Mouse (Mus musculus) cerebral cortex, adult 2 months (tissue): ENCODE results near the gene Ikzf4.

ENCODE experiments used
- WGBS: fragments of 180-500 bp; shearing (Covaris S2); methylation state at CpG from one replicate; pipeline ENCODE4 v1.1.7; 2018; 5-methylcytosine and 5-hydroxymethylcytosine counted together

The Ikzf4 gene

GRCm38 (mm10) chr10:128602470-128603128, 43.2 kb downstream of the Ikzf4 start:
- WGBS = 73% methylated on average over 4 of the region's 4 CpGs

- 86% methylated on average over 1 of the region's 1 CpGs for WGBS
Measured at GRCm38 (mm10) chr10:128601499-128601898, 44.3 kb downstream of the Ikzf4 start.

GRCm38 (mm10) chr10:128598476-128598875, 47.3 kb downstream of the Ikzf4 start:
- 87% methylated on average over 2 of the region's 2 CpGs for WGBS

- 56% methylated on average over 5 of the region's 5 CpGs for WGBS
Measured at GRCm38 (mm10) chr10:128592797-128593196, 53.0 kb downstream of the Ikzf4 start.

GRCm38 (mm10) chr10:128591436-128591835, 54.4 kb downstream of the Ikzf4 start:
- WGBS = 90% methylated on average over 6 of the region's 6 CpGs

- WGBS = under 1% methylated on average over 43 of the region's 43 CpGs
Measured at GRCm38 (mm10) chr10:128590193-128590690, 55.5 kb downstream of the Ikzf4 start.

GRCm38 (mm10) chr10:128589464-128590192, 56.2 kb downstream of the Ikzf4 start, which contains the start of gene Erbb3:
TSS of gene Erbb3 (minus strand) at chr10:128589652.
- WGBS = under 1% methylated on average over 43 of the region's 43 CpGs

GRCm38 (mm10) chr10:128588775-128589463, 56.9 kb downstream of the Ikzf4 start:
- WGBS = 9% methylated on average over 23 of the region's 23 CpGs

- 48% methylated on average over 1 of the region's 1 CpGs for WGBS
Measured at GRCm38 (mm10) chr10:128588136-128588535, 57.7 kb downstream of the Ikzf4 start.

GRCm38 (mm10) chr10:128587697-128588096, 58.1 kb downstream of the Ikzf4 start:
- 65% methylated on average over 8 of the region's 8 CpGs for WGBS

GRCm38 (mm10) chr10:128587120-128587519, 58.7 kb downstream of the Ikzf4 start:
- 60% methylated on average over 4 of the region's 4 CpGs for WGBS

GRCm38 (mm10) chr10:128586546-128586945, 59.2 kb downstream of the Ikzf4 start:
- 42% methylated on average over 1 of the region's 1 CpGs for WGBS

GRCm38 (mm10) chr10:128584386-128584785, 61.4 kb downstream of the Ikzf4 start:
- WGBS = 20% methylated on average over 4 of the region's 4 CpGs

GRCm38 (mm10) chr10:128583644-128584043, 62.1 kb downstream of the Ikzf4 start:
- 38% methylated on average over 7 of the region's 7 CpGs for WGBS
